Mouse (Mus musculus): ENCODE measurements around the gene Krt24.

Krt24 gene

DNA sequence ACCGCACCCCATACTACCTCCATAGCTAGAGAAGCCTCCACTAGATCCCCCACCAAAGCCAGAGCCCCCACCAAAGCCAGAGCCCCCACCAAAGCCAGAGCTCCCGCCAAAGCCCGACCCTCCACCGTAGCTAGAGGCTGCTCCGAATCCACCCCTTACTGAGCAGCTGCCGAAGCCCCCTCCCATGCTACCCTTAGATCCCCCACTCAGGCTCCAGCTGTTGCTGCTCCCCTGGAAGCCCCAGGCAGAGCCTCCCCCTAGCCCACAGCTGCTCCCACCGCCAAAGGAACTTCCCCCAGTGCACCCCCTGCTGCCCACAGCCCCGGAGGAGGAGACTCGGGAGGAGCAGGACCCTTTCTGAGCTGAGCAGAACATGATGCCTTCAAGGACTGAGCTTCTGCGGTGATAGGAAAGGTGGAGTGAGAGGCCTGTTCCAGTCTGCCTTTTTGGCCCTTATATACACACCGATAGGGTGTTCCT is at the start of gene Krt24:
TSS of gene Krt24 (minus strand) at position 430 of the 480 bp plus-strand sequence.
- no peak for DNase-seq (ENCODE audit: low spot score)

GRCm38 (mm10) chr11:99333426-99333825 is 48.4 kb upstream of the Krt24 start:
- DNase-seq (ENCODE audit: low spot score): no peak

DNA sequence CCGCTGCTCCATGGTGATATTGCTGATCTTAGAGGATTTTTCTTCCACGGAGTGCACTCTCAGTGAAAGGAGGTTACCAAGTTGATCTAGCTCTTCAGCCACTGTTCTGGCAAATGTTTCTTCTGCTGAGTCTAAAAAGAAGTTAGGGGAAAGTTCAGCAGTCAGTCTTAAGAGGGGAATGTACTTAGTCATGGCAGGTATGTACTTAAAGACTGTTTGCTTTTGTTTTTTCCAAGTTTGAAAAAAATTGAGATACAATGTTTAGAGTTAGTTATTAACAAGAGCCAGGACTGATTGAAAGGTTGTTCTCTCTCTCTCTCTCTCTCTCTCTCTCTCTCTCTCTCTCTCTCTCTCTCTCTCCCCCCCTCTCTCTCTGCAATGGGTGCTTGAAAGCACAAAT is 44.6 kb upstream of the Krt24 start:
- no peak for DNase-seq (ENCODE audit: low spot score)

DNA sequence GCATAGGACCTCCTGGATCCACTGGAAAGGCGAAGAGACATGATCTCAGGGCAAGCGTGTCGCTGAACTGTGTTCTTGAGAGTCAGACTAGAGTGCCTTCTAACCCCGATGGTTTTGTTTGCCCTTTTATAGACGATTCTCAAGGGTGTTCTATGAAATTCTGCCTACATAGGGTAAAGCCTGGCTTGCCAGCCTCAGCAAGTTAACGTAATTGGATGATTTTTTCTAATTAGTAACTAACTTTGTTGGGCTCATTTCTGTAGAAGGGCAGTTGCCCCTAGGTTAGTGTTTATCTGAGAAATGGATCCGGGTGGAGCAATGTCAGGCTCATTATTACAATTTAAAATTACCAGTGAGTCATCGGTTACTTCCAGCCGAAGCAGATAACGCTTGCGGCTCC is 37.8 kb upstream of the Krt24 start, which contains the start of gene Krt25:
TSS of gene Krt25 (minus strand) at position 101 of the 400 bp plus-strand sequence.
- DNase-seq (ENCODE audit: low spot score): no peak

GRCm38 (mm10) chr11:99321094-99321493 is 36.0 kb upstream of the Krt24 start:
- DNase-seq (ENCODE audit: low spot score): no peak

GRCm38 (mm10) chr11:99319127-99319526 is 34.1 kb upstream of the Krt24 start:
- DNase-seq (ENCODE audit: low spot score): no peak

DNA sequence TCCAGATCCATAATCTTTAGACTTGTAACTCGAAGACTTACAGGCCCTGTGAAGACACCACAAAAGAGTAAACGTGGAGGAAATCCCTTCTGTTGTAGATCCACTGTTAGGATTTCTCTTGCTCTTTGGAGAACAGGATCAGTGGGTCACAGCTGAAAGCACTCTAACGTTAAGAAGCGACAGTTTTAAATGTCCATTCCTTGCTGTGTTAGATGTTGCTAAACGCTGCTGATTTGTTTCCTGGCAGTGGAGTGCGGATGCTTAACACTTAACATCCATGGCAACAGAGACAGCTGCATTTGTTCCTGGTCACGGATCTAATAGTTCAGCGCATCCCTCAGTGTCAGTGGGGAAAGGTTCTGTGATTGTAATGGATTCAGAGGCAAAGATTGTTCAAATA is 31.5 kb upstream of the Krt24 start:
- no peak for DNase-seq (ENCODE audit: low spot score)

- DNase-seq (ENCODE audit: low spot score): no peak
These were observed 29.5 kb upstream of the Krt24 start for GRCm38 (mm10) chr11:99314594-99314993.

- peak; percentile 1 for DNase-seq (ENCODE audit: low spot score)
These were observed 25.8 kb upstream of the Krt24 start for GRCm38 (mm10) chr11:99310882-99311281.

GRCm38 (mm10) chr11:99307579-99307978 is 22.5 kb upstream of the Krt24 start:
- DNase-seq (ENCODE audit: low spot score): peak; percentile 24

GRCm38 (mm10) chr11:99295039-99295438 is 10.0 kb upstream of the Krt24 start:
- no peak for DNase-seq (ENCODE audit: low spot score)

GRCm38 (mm10) chr11:99292846-99293245 is 7.8 kb upstream of the Krt24 start:
- peak; percentile 28 for DNase-seq (ENCODE audit: low spot score)

GRCm38 (mm10) chr11:99284011-99284410 is 1.1 kb downstream of the Krt24 start:
- DNase-seq (ENCODE audit: low spot score): no peak

DNA sequence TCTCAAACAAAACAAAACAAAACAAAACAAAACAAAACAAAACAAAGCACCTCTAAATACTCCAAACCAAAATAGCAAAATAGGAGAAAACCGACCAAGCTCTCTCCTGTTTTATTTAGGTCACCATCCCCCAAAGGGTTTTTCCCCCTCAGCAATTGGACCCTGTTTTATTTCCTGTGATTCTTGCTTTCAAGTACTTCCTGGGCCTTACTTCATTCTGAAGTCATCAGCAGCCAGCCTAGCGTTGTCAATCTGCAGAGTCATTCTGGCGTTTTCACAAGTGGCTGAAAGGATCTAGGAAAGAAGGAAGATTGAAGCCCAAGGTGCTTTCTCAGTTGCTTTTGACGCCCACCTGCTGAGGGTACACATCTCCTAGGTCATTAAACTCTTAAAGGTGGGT is 1.7 kb downstream of the Krt24 start:
- no peak for DNase-seq (ENCODE audit: low spot score)

GRCm38 (mm10) chr11:99281116-99281515 is 3.9 kb downstream of the Krt24 start:
- DNase-seq (ENCODE audit: low spot score): no peak

- DNase-seq (ENCODE audit: low spot score): no peak
These were observed 5.1 kb downstream of the Krt24 start for GRCm38 (mm10) chr11:99279986-99280385.

DNA sequence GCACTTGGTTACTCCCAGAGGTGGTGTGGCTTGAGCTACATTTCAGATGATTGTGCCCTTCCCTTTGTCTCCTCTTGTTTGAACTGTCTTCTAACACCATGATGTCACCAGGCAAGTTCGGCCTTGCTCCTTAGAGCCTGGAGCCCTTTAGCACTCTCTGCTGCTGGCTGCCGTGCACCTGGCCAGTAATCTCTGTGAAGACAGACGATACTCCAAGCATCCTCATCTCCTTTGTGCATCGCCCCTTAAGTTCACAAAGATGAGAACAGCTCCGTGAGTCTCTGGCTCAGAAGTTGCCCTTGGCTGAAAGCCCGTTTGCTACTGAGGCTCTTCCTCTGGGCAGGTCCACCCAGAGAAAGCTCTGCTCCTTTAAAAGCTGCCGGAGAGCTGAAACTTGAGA is 8.3 kb downstream of the Krt24 start:
- DNase-seq (ENCODE audit: low spot score): no peak

GRCm38 (mm10) chr11:99275624-99276023 is 9.4 kb downstream of the Krt24 start:
- no peak for DNase-seq (ENCODE audit: low spot score)

DNA sequence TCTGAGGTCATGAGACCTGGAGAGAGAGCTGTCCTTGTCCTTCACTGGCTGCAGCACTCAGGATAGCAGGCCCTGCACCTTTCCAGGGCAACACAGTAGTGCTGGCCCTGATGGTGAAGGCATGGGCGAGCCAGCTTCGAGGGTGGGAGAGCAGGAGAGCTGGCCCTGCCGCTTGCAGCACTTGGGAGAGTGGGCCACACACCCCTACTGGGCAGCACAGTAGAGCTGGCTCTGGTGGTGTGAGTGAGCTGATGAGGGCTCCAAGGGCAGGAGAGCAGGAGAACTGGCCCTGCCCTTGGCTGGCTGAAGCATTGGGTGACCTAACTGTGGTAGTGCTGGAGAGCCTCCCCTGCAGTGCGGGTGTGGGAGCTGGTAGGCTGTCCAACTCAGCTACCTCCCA is 12.3 kb downstream of the Krt24 start:
- DNase-seq (ENCODE audit: low spot score): no peak

- no peak for DNase-seq (ENCODE audit: low spot score)
These were observed 15.9 kb downstream of the Krt24 start for GRCm38 (mm10) chr11:99269192-99269591.

DNA sequence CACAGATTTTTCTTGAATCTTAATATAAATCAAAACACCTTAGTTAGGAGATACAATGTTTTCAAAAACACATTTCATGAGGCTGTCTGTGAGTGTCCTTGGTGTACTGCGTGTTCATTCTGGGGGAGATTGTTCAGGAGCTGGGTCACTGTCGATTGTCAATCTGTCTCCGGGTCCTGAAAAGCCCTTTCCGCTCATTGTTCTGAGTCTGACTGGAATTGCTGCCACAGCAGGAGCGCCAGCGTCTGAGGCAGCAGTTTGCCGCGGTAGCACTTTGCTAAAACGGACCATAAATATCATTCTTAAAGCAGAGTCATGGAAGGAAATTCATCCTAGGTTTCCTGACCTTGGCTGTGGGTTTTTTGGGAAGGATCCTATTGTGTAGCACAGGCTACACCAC is 19.3 kb downstream of the Krt24 start:
- no peak for DNase-seq (ENCODE audit: low spot score)

DNA sequence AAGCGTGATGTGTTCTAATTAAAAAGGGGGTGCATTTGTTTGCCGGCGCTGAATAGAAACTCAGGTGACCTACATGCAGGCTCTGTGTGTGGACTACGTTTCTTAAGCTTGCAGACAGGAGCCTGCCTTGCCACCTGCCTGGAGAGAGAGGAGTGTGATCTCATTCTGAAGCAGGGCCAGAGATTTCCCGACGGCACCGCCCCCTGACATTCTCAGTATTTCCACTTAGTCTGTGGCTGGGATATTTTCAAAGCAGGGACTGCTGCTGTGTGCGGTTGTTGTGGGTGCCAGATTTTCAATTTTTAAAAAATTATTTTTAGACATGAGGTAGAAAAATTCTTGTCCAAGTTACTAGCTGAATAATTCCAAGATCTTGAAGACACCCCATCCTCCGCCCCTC is 19.8 kb downstream of the Krt24 start:
- DNase-seq (ENCODE audit: low spot score): no peak

GRCm38 (mm10) chr11:99256213-99256612 is 28.8 kb downstream of the Krt24 start:
- DNase-seq (ENCODE audit: low spot score): no peak

DNA sequence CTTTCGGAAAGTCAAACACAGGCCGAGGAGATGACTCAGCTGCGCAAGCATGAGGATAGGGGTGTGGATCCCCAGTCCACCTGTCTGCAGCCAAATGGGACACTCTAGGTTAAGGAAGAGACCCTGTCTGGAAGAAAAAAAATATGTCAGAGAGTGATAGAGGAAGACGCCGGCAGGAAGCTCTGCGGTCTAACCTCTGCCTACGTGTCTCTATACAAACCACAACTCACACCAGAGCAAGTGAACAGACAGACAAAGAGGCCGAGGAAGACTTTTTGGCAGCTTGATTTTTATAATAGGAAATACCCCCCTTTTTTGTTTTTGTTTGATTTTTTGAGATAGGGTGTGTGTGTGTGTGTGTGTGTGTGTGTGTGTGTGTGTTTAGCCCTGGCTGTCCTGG is 29.7 kb downstream of the Krt24 start:
- DNase-seq (ENCODE audit: low spot score): no peak

DNA sequence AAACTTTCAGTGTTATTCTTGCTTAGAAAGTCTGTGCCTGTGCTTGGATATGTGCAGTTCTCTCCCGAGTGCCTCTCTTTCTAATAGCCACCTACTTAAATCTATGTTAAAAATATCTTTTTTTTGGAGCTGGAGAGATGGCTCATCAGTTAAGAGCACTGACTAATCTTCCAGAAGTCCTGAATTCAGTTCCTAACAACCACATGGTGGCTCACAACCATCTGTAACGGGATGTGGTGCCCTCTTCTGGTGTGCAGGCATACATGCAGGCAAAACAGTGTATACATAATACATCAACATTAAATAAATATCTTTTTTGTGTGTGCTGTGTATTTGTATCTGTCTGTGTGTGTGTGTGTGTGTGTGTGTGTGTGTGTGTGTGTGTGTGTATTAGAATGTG is 31.2 kb downstream of the Krt24 start:
- no peak for DNase-seq (ENCODE audit: low spot score)
